In the genomic region with DNA sequence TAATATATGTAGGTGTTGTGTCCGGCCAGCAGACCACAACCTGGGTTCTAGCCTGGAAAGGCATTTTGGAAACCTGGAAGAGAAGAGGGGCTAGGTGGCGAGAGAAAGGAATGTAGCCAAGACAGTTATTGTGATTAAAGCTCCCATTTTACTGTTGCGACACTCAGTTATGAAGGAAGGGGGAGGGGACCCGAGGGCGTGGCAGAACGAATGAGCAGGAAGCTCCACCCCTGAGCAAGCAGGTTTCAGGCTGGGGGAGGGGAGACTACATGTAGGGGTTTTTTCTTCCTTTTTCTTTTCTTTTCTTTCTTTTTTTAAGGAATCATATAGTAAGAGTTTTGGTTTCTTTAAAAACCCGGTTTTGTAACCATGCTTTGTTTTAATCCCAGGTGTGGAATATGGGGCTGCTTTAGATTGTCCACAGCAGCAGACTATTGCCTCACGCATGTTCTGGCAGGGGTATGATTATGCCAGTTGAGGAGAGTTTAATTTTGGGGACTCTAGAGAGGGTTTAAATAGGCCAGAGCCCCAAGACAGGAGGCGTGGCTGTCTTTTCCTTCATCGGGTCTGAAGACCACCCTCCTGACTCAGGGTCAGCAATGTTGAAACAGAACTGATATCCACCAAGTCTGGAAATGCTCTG, we compare ENCODE assay signal across 7 mouse cellular contexts. TPM values are rescaled to one million over a fixed set of nuclear protein-coding genes. Genes with fewer than 3 reads are reported as not detected.
DNase-seq lines count a peak whose midpoint lies in the region; ATAC-seq lines count a peak whose summit lies in the region.
"Not testable (repeated sequence)": the region's sequence is repeated elsewhere in the genome, so short reads cannot be mapped to it uniquely, and the experiment has no call there.

No protein-coding gene starts in this region.

- H3K4me2 ChIP-seq in liver, embryonic 11.5 days = peak overlapping the region; percentile 29; the same call in 1 of the 2 replicates
- peak overlapping the region; percentile 6; the same call in 1 of the 2 replicates for H3K4me2 ChIP-seq in liver, embryonic 16.5 days (ENCODE audit: low read depth, low read length)

- H3K9me3 ChIP-seq in liver, embryonic 11.5 days (ENCODE audit: control insufficient read depth, low read length); liver, embryonic 16.5 days (replicated peaks; ENCODE audit: control insufficient read depth, low read length): not testable (repeated sequence)

- H3K27ac ChIP-seq in liver, embryonic 11.5 days (ENCODE audit: low read depth, low read length); liver, embryonic 16.5 days (ENCODE audit: low read length): not testable (repeated sequence)

- not testable (repeated sequence) for H3K27me3 ChIP-seq in liver, embryonic 11.5 days (replicated peaks; ENCODE audit: control insufficient read depth, insufficient read depth, low read length); liver, embryonic 16.5 days (ENCODE audit: control insufficient read depth, insufficient read depth, low read depth, low read length)

- ATAC-seq in granulocyte monocyte progenitor cell, adult 5-6 weeks (replicated peaks; ENCODE audit: poor library complexity, severe bottlenecking) = peak; percentile 50; the same call in 1 of the 2 replicates
- peak; percentile 69 for ATAC-seq in liver, embryonic 11.5 days (replicated peaks; ENCODE audit: low FRiP score)
- not testable (repeated sequence) for ATAC-seq in liver, embryonic 16.5 days (ENCODE audit: low read depth)
- peak; percentile 72; the same call in 1 of the 2 replicates for ATAC-seq in megakaryocyte progenitor cell, adult 5-6 weeks (replicated peaks; ENCODE audit: poor library complexity)

- peak; percentile 19 for DNase-seq in CD4-positive helper T cell, adult 2 months (ENCODE audit: low read depth, low spot score)
- peak; percentile 33 for DNase-seq in R1 (ENCODE audit: low read depth, low spot score)
- peak; percentile 40 for DNase-seq in liver, embryonic 11.5 days (ENCODE audit: low spot score)
- DNase-seq in thymus, postnatal 14 days = peak; percentile 37

- not testable (repeated sequence) for H3K36me3 ChIP-seq in liver, embryonic 11.5 days (ENCODE audit: control insufficient read depth, insufficient read depth, low read length); liver, embryonic 16.5 days (ENCODE audit: control insufficient read depth, insufficient read depth)

- H3K4me1 ChIP-seq in liver, embryonic 11.5 days (replicated peaks; ENCODE audit: control insufficient read depth, insufficient read depth, low read length); liver, embryonic 16.5 days (ENCODE audit: control insufficient read depth, low read depth, low read length): not testable (repeated sequence)

- H3K4me3 ChIP-seq in liver, embryonic 11.5 days (ENCODE audit: low read depth, low read length); liver, embryonic 16.5 days (ENCODE audit: low read depth, low read length): not testable (repeated sequence)

- H3K9ac ChIP-seq in liver, embryonic 11.5 days (ENCODE audit: low read depth, low read length); liver, embryonic 16.5 days (ENCODE audit: low read depth, low read length): not testable (repeated sequence)

- 40% methylated on average over 10 of the region's 10 CpGs for WGBS in liver, embryonic 11.5 days
- WGBS in liver, embryonic 16.5 days (ENCODE audit: insufficient replicate concordance) = 30% methylated on average over 10 of the region's 10 CpGs

RNA-seq across cellular contexts. Expression of a gene that starts 41.5 kb away (rescaled TPM):
- total RNA-seq in granulocyte monocyte progenitor cell, adult 5-6 weeks (2014; fragmentation: Nextera tagmentation) = 59.1 and 61.6 TPM in 2 replicates
- 79.1 and 81.7 TPM in 2 replicates for total RNA-seq in granulocyte monocyte progenitor cell, adult 5-6 weeks (2017)
- polyA plus RNA-seq in liver, embryonic 11.5 days (2014; fragmentation: Nextera tagmentation; extraction: Ambion mirVana) = 47.9 and 51.3 TPM in 2 replicates
- 24.1 and 24.4 TPM in 2 replicates for polyA plus RNA-seq in liver, embryonic 16.5 days (2015; fragmentation: Nextera tagmentation; extraction: Ambion mirVana)
- 77.1 and 82.9 TPM in 2 replicates for total RNA-seq in megakaryocyte progenitor cell, adult 5-6 weeks (2015)
- 73.3 and 90.9 TPM in 2 replicates for total RNA-seq in megakaryocyte progenitor cell, adult 5-6 weeks (2017)

RNA-seq across cellular contexts. Expression of a gene that starts 56.3 kb away (rescaled TPM):
- 71.1 and 85.6 TPM in 2 replicates for total RNA-seq in granulocyte monocyte progenitor cell, adult 5-6 weeks (2014; fragmentation: Nextera tagmentation)
- 155 and 169 TPM in 2 replicates for total RNA-seq in granulocyte monocyte progenitor cell, adult 5-6 weeks (2017)
- 108 and 109 TPM in 2 replicates for polyA plus RNA-seq in liver, embryonic 11.5 days (2014; fragmentation: Nextera tagmentation; extraction: Ambion mirVana)
- polyA plus RNA-seq in liver, embryonic 16.5 days (2015; fragmentation: Nextera tagmentation; extraction: Ambion mirVana) = 28.4 and 30.5 TPM in 2 replicates
- 120 and 127 TPM in 2 replicates for total RNA-seq in megakaryocyte progenitor cell, adult 5-6 weeks (2015)
- total RNA-seq in megakaryocyte progenitor cell, adult 5-6 weeks (2017) = 135 and 165 TPM in 2 replicates
